Mouse (Mus musculus) brain, embryonic 14.5 days (tissue): ENCODE measurements at regions not wholly inside any gene's neighbourhood (a gene's known extent, or its start where the extent isn't known, plus 50 kb on each side); places are given as distances from the start of the nearest gene placed in this dataset.

Source experiments
- DNase-seq: peaks from one replicate; pipeline ENCODE4 v3.0.0-alpha.2; 2011; ENCODE audit warnings: low read depth
- CTCF ChIP-seq: fragments of 200-500 bp; IDR thresholded peaks from 2 replicates; pipeline ENCODE4 v1.5.1; 2012; ENCODE audit warnings: inconsistent platforms, mild to moderate bottlenecking, moderate library complexity, borderline replicate concordance; ENCODE audit not compliant: insufficient read depth, insufficient read length; ENCODE audit errors: extremely low read depth
- POLR2A ChIP-seq: fragments of 200-500 bp; IDR thresholded peaks from 2 replicates; pipeline ENCODE4 v1.6.1; 2012; ENCODE audit warnings: mild to moderate bottlenecking, inconsistent platforms, borderline replicate concordance; ENCODE audit not compliant: poor library complexity, insufficient read depth, insufficient read length, severe bottlenecking; ENCODE audit errors: extremely low read depth

DNA sequence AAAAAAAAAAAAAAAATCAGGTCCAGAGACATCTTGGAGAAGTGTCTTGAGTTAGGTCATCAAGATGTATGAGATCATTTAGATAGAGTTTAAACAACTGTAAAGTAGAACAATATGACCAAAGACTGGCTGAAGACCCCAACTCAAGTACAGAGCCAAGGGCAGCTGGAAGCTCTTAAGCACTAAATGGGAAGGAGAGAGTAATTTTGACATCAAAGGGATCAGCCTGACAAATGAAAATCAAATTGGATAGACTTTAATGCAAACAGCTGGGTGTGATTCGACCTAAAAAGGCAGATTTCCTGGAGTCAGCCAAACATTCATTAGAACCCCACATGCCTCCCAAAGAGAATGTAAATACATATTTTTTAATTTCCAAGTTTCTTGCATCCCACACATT lies 372.3 kb upstream of the Tle4 start:
- TF ChIP-seq POLR2A (no peak), CTCF (no peak)
- DNase-seq = peak; percentile 40

DNA sequence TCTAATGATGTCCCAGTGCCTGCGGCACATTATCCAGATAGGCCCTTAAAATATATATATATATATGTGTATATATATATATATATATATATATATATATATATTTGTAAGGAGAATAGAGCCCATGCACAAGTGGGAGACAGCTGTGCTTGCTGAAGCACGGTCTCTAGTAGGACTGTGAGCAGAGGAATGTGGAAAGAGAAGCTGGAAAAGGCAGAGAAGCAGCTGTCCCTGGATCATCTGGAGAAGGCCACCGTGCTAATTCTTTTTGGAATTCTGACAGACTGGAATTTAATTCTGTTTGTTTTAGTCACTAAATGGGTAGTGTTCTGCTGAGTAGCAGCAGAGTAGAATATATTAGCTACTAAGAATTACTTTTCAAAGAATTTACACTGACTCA lies 370.4 kb upstream of the Tle4 start:
- no peak for DNase-seq
- TF ChIP-seq CTCF (no peak), POLR2A (no peak)

GRCm38 (mm10) chr19:14957727-14958126 lies 359.9 kb upstream of the Tle4 start:
- peak; percentile 40 for DNase-seq
- TF ChIP-seq POLR2A (no peak), CTCF (no peak)

DNA sequence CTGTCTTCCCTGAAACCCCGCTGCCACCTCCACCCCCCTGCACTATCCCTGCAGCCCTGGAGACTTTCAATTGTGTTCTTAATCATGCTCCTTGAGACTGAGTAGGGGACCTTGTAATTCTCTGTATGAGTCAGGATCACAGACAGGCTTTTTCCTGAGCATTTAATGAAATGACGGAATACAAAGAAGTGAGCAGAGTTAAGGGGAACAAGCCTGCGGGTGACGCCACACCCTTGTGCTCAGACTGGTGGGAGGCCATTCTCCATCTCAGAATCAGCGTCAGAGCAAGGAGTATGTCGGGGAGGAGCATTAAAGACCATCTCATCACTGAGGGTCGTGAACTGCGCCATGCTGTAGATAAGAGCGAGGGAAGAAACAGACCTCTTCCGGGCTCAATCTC lies 359.3 kb upstream of the Tle4 start:
- TF ChIP-seq CTCF = no peak
- TF ChIP-seq POLR2A = no peak
- DNase-seq = peak; percentile 36

DNA sequence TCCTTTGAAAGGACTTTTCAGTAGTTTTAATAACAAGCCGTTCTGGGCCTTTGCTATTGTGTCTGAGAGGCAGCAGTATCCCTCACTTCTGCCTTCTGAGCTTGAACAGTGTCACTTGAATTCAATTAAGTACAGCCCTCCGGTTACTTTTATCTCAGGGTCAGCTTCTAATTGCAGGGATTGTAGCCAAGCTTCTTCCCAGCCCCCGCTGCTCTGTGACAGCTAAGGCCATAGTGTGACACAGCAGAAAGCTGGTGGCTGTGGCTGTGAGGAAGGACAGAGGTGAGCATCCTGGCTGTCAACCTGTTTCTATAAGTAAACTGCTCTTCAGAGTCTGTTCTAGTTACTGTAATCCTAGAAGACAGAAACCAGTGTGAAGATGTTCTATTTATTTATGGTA lies 358.5 kb upstream of the Tle4 start:
- DNase-seq = peak; percentile 55
- TF ChIP-seq POLR2A = no peak

DNA sequence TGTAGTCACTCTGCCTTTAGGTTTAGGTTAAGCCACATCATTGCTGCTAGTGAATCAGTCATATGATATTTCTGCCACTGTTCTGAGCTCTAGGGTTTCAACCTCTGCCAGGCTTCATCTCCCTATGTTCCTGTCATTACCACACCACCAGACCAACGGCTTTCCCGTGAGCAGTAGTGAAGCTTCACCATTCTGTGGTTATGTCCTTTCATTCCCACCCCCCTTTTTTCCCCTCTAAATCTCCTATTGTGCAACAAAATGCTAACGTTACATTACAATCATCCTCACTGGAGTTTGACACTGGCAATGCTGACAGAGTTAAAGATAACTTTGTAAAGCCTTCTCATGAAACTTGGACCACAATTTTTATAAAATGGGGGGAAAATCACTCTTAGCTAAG lies 358.1 kb upstream of the Tle4 start:
- no peak for TF ChIP-seq POLR2A
- no peak for TF ChIP-seq CTCF
- DNase-seq = no peak

DNA sequence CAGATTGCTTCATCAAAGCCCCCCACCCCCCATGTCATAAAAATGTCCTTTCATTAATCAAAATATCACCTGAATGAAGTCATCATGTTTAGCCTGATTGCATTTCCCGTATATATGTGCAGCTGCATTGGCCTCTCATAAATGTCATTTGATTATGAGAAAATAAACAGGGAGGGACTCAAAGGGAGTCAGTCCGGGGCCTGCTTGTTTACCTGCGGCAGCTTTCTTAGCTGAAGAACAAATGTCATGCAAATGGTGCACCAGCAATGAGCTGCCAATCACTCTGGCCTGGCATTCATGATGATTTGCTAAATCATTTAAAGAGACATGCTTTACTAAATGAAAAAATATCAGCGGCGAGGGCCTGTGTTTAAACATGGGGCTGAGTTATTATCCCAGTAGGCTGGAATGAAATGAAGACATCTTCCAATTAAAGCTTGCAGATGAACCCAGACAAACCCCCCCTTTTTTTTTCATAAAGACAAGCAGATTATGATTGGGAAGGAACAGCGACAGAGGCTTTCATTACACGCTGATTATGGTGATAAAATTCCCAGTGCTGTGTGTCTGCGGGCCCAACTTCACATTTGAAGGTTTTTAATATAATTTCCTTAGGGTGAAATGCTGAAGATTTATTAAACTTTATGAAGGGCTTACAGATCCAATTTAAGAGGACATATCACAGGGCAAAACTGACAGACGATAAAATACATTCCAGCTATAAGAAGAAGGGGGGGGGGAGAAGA lies 342.5 kb upstream of the Tle4 start:
- peak; percentile 73 for DNase-seq
- TF ChIP-seq POLR2A (no peak), CTCF (no peak)

DNA sequence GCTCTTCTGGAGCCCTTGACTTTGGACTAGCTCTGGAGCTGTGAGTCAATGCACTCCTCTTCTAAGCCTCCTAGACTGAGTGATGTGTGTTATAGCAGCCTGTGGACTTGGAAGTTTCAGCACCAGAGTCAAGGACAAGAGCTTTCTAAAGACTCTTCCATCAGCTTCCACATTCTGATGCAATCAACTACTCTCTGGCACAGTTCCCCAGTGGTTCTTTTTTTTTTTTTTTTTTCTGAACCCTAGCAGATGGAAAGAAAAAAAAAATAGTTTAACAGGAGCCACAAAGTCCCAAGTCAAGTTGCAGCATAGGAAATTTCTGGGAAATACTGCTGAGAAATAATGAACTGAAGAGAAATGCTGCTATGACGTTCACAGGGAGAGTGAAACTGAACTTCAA lies 324.4 kb upstream of the Tle4 start:
- TF ChIP-seq CTCF = no peak
- no peak for TF ChIP-seq POLR2A

GRCm38 (mm10) chr19:14911056-14911850 lies 313.4 kb upstream of the Tle4 start:
- TF ChIP-seq POLR2A (no peak), CTCF (no peak)
- no peak for DNase-seq

More for the DNA sequence above, 324.4 kb upstream of the Tle4 start:
- no peak for DNase-seq

GRCm38 (mm10) chr19:14894875-14895274 lies 297.0 kb upstream of the Tle4 start:
- no peak for TF ChIP-seq CTCF
- TF ChIP-seq POLR2A = no peak

DNA sequence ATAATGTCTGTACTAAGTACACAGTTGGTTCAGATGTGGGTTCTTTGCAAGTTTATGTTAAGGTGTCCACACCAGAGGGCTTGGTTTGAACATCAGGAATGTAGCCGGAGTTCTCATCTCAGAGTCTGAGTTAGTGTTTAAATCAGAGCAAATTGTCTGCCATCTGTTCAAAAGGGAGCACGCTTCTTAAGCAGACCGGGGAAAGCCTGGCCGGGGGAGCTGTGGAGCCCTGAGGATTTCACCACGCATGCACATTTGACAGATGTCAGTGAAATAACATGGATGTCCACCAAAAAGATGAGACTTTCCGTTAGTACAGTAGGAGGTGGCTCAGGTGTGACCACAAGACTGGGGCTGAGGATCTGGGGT lies 294.5 kb upstream of the Tle4 start:
- DNase-seq = peak; percentile 76
- TF ChIP-seq POLR2A (no peak), CTCF (no peak)

More at GRCm38 (mm10) chr19:14894875-14895274, 297.0 kb upstream of the Tle4 start:
- no peak for DNase-seq

GRCm38 (mm10) chr19:14891689-14892389 lies 294.0 kb upstream of the Tle4 start:
- DNase-seq = peak; percentile 55
- TF ChIP-seq CTCF (no peak), POLR2A (no peak)

DNA sequence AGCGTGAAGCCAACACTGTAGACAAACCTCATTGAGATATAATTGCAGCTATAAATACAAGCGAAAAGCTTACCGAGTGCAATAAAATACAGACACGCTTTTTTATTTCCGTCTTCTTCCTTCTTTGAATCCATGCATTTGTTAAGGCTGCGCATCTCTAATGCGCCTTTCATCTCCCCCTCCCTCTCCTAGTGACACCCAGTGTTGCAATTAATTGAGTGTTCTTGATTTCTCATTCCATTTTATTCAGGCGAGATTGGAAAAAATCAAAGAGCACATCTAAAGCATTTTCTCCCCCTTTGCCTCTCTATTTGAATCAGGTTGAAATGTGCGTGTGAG lies 293.2 kb upstream of the Tle4 start:
- DNase-seq = no peak
- TF ChIP-seq POLR2A = no peak
- TF ChIP-seq CTCF = no peak
